8 mouse cellular contexts compared by ENCODE assay signal in genomic region chr3:51233918-51234751, GRCm38 (mm10). TPM values are rescaled to one million over a fixed set of nuclear protein-coding genes. Genes with fewer than 3 reads are reported as not detected.
A peak's percentile ranks its signal among the peaks of the same experiment; 100 is the strongest.
DNase-seq lines count a peak whose midpoint lies in the region; ATAC-seq and TF ChIP-seq lines count a peak whose summit lies in the region.

No protein-coding gene starts in this region.

- 52% methylated on average over 13 of the region's 13 CpGs for WGBS in forebrain, embryonic 11.5 days
- 19% methylated on average over 13 of the region's 13 CpGs for WGBS in heart, embryonic 16.5 days
- 51% methylated on average over 13 of the region's 13 CpGs for WGBS in liver, embryonic 14.5 days (ENCODE audit: insufficient replicate concordance)
- 57% methylated on average over 13 of the region's 13 CpGs for WGBS in neural tube, embryonic 12.5 days
- 21% methylated on average over 13 of the region's 13 CpGs for WGBS in stomach, postnatal 0 days

- peak; percentile 65 to 74 for DNase-seq in CD8-positive naive resting alpha-beta T cell, adult 2 months (ENCODE audit: low read depth in 2 of 2, low spot score in 2 of 2)
- peak; percentile 79 for DNase-seq in c-Kit-positive CD71-negative TER-119-negative erythroid progenitor cells, embryonic 14.5 days (ENCODE audit: low read depth)
- peak; percentile 92 for DNase-seq in forebrain, embryonic 11.5 days (ENCODE audit: low spot score)
- peak; percentile 89 to 92 for DNase-seq in kidney, postnatal 25 days
- DNase-seq in liver, embryonic 14.5 days (ENCODE audit: low read depth in 3 of 3, low spot score in 3 of 3), result peak; percentile 60 to 76 (median 65)
- peak; percentile 90 for DNase-seq in stomach, postnatal 0 days (ENCODE audit: low spot score)

- peak; percentile 84 for ATAC-seq in forebrain, embryonic 11.5 days (replicated peaks; ENCODE audit: low FRiP score)
- ATAC-seq in heart, embryonic 16.5 days (replicated peaks; ENCODE audit: extremely low read depth, insufficient read depth, low FRiP score), result peak; percentile 54
- no peak for ATAC-seq in liver, embryonic 14.5 days (ENCODE audit: insufficient read depth)
- ATAC-seq in neural tube, embryonic 12.5 days (ENCODE audit: low FRiP score, low read depth), result peak; percentile 81
- peak; percentile 90 for ATAC-seq in stomach, postnatal 0 days (ENCODE audit: low FRiP score, low TSS enrichment)

- no peak for TF ChIP-seq EP300 in liver, embryonic 14.5 days (IDR thresholded peaks at IDR 0.05; ENCODE audit: low read depth)
- TF ChIP-seq EP300 in stomach, postnatal 0 days (optimal IDR thresholded peaks at IDR 0.05), result no peak

- H3K27me3 ChIP-seq in forebrain, embryonic 11.5 days (ENCODE audit: control insufficient read depth, insufficient read depth, low read length), result no peaks in the 10 kb centered on the region
- no peaks in the 10 kb centered on the region for H3K27me3 ChIP-seq in heart, embryonic 16.5 days (ENCODE audit: control insufficient read depth, insufficient read depth, low read length)
- no peaks in the 10 kb centered on the region for H3K27me3 ChIP-seq in liver, embryonic 14.5 days (ENCODE audit: control insufficient read depth, insufficient read depth, low read length)
- H3K27me3 ChIP-seq in neural tube, embryonic 12.5 days (replicated peaks), result no peaks in the 10 kb centered on the region
- no peaks in the 10 kb centered on the region for H3K27me3 ChIP-seq in stomach, postnatal 0 days (ENCODE audit: control insufficient read depth, insufficient read depth, low read length)

- no peak overlapping the region for H3K4me3 ChIP-seq in forebrain, embryonic 11.5 days (ENCODE audit: low read depth, low read length)
- peak overlapping the region; percentile 4; the same call in 1 of the 2 replicates for H3K4me3 ChIP-seq in heart, embryonic 16.5 days (ENCODE audit: low read length)
- no peak overlapping the region for H3K4me3 ChIP-seq in liver, embryonic 14.5 days (ENCODE audit: insufficient read depth in 1 of 2, low read depth in 2 of 2, low read length in 2 of 2)
- H3K4me3 ChIP-seq in neural tube, embryonic 12.5 days, result no peak overlapping the region
- H3K4me3 ChIP-seq in stomach, postnatal 0 days (ENCODE audit: low read depth, low read length), result no peak overlapping the region

- no peak overlapping the region for H3K27ac ChIP-seq in forebrain, embryonic 11.5 days (ENCODE audit: low read depth, low read length)
- H3K27ac ChIP-seq in heart, embryonic 16.5 days (ENCODE audit: low read length), result peak overlapping the region; percentile 98
- peak overlapping the region; percentile 1 for H3K27ac ChIP-seq in liver, embryonic 14.5 days
- no peak overlapping the region for H3K27ac ChIP-seq in neural tube, embryonic 12.5 days
- peak overlapping the region; percentile 63 for H3K27ac ChIP-seq in stomach, postnatal 0 days (replicated peaks)

- H3K9ac ChIP-seq in forebrain, embryonic 11.5 days (ENCODE audit: low read length), result no peak overlapping the region
- H3K9ac ChIP-seq in heart, embryonic 16.5 days (ENCODE audit: low read length), result peak overlapping the region; percentile 64
- H3K9ac ChIP-seq in liver, embryonic 14.5 days (replicated peaks), result no peak overlapping the region; the same call in 1 of the 2 replicates
- H3K9ac ChIP-seq in neural tube, embryonic 12.5 days, result no peak overlapping the region
- H3K9ac ChIP-seq in stomach, postnatal 0 days (ENCODE audit: low read length), result no peak overlapping the region

- no peaks in the 10 kb centered on the region for H3K9me3 ChIP-seq in forebrain, embryonic 11.5 days (ENCODE audit: control insufficient read depth, low read length)
- no peaks in the 10 kb centered on the region for H3K9me3 ChIP-seq in heart, embryonic 16.5 days (replicated peaks; ENCODE audit: control insufficient read depth, low read length)
- no peaks in the 10 kb centered on the region for H3K9me3 ChIP-seq in liver, embryonic 14.5 days (ENCODE audit: control insufficient read depth, low read length)
- no peaks in the 10 kb centered on the region for H3K9me3 ChIP-seq in neural tube, embryonic 12.5 days
- H3K9me3 ChIP-seq in stomach, postnatal 0 days (ENCODE audit: control insufficient read depth, low read length), result no peaks in the 10 kb centered on the region

- no peaks in the 10 kb centered on the region for H3K4me1 ChIP-seq in forebrain, embryonic 11.5 days (replicated peaks; ENCODE audit: control insufficient read depth, insufficient read depth, low read length)
- peaks cover 40% of the 10 kb centered on the region for H3K4me1 ChIP-seq in heart, embryonic 16.5 days (ENCODE audit: control insufficient read depth, insufficient read depth, low read length)
- peaks cover 51 to 63% of the 10 kb centered on the region in 2 experiments for H3K4me1 ChIP-seq in liver, embryonic 14.5 days (replicated peaks; ENCODE audit: control insufficient read depth in 2 of 2, insufficient read depth in 2 of 2, low read length in 1 of 2)
- 0 out of 2 replicates have a peak, but pooled peaks cover 6% of the 10 kb centered on the region for H3K4me1 ChIP-seq in neural tube, embryonic 12.5 days
- H3K4me1 ChIP-seq in stomach, postnatal 0 days (replicated peaks; ENCODE audit: control insufficient read depth, insufficient read depth), result 0 out of 2 replicates have a peak, but pooled peaks cover 2% of the 10 kb centered on the region

- H3K36me3 ChIP-seq in forebrain, embryonic 11.5 days (ENCODE audit: control insufficient read depth, insufficient read depth, low read length), result no peaks in the 10 kb centered on the region
- H3K36me3 ChIP-seq in heart, embryonic 16.5 days (ENCODE audit: control insufficient read depth, insufficient read depth), result no peaks in the 10 kb centered on the region
- H3K36me3 ChIP-seq in liver, embryonic 14.5 days (replicated peaks; ENCODE audit: control insufficient read depth, insufficient read depth, low read depth), result peaks cover 18% of the 10 kb centered on the region
- H3K36me3 ChIP-seq in neural tube, embryonic 12.5 days, result no peaks in the 10 kb centered on the region; the same call in 1 of the 2 replicates
- H3K36me3 ChIP-seq in stomach, postnatal 0 days (ENCODE audit: control insufficient read depth, insufficient read depth, low read length), result no peaks in the 10 kb centered on the region

- TF ChIP-seq CTCF in liver, embryonic 14.5 days (IDR thresholded peaks at IDR 0.05; ENCODE audit: low read depth), result peak; percentile 99
- TF ChIP-seq CTCF in stomach, postnatal 0 days (IDR thresholded peaks at IDR 0.05; ENCODE audit: low read depth), result peak; percentile 99

- H3K4me2 ChIP-seq in forebrain, embryonic 11.5 days (ENCODE audit: low read depth, low read length, severe bottlenecking), result no peak overlapping the region
- peak overlapping the region; percentile 50 for H3K4me2 ChIP-seq in heart, embryonic 16.5 days (ENCODE audit: low read depth, low read length)
- H3K4me2 ChIP-seq in liver, embryonic 14.5 days (ENCODE audit: low read depth), result 0 out of 2 replicates have a peak overlapping the region, but pooled peaks have one; percentile 1
- H3K4me2 ChIP-seq in neural tube, embryonic 12.5 days (replicated peaks), result no peak overlapping the region
- no peak overlapping the region for H3K4me2 ChIP-seq in stomach, postnatal 0 days (replicated peaks; ENCODE audit: low read depth)

RNA-seq across cellular contexts. Expression of gene Noct, which starts 9.9 kb away (rescaled TPM):
- polyA plus RNA-seq in forebrain, embryonic 11.5 days (2014; fragmentation: Nextera tagmentation; extraction: Ambion mirVana), result 14.7 and 15.2 TPM in 2 replicates
- 9.8 and 11.1 TPM in 2 replicates for polyA plus RNA-seq in heart, embryonic 16.5 days (2015; fragmentation: Nextera tagmentation; extraction: Ambion mirVana)
- polyA plus RNA-seq in liver, embryonic 14.5 days (2012; rRNA removed), result 24.4 and 25.5 TPM in 2 replicates
- 19.0 and 20.8 TPM in 2 replicates for polyA plus RNA-seq in liver, embryonic 14.5 days (2014; fragmentation: Nextera tagmentation; extraction: Ambion mirVana)
- polyA plus RNA-seq in neural tube, embryonic 12.5 days (2016; fragmentation: Nextera tagmentation; extraction: Ambion mirVana), result 18.9 and 20.3 TPM in 2 replicates
- 7.5 and 9.2 TPM in 2 replicates for polyA plus RNA-seq in stomach, postnatal 0 days (2015; fragmentation: Nextera tagmentation; extraction: Ambion mirVana)

Comparison
In these comparisons a context has a peak if more than half of its experiments do, and no peak if none do; other contexts are left out.
1. H3K27ac ChIP-seq: peak in heart, embryonic 16.5 days (single experiment), liver, embryonic 14.5 days (single experiment) and stomach, postnatal 0 days (single experiment); none in forebrain, embryonic 11.5 days (single experiment) and neural tube, embryonic 12.5 days (single experiment).
2. H3K4me2 ChIP-seq: peak in heart, embryonic 16.5 days (single experiment) and liver, embryonic 14.5 days (single experiment); none in forebrain, embryonic 11.5 days (single experiment), neural tube, embryonic 12.5 days (single experiment) and stomach, postnatal 0 days (single experiment).
3. Peak in every context shown above with its lines, with median percentiles within 50 percentile points of each other: DNase-seq.